Mouse (Mus musculus): Measurements from ENCODE around the gene Psenen.

- TF ChIP-seq POLR2A (IDR thresholded peaks at IDR 0.05; ENCODE audit: control insufficient read depth, extremely low read depth, insufficient read depth, low read length, poor library complexity) (no peak), CTCF (IDR thresholded peaks at IDR 0.05; ENCODE audit: borderline replicate concordance, control insufficient read depth, extremely low read depth, insufficient read depth, low read length, poor library complexity) (no peak)
Observed at GRCm38 (mm10) chr7:30564970-30565571, 1.6 kb upstream of the Psenen start, which contains the start of gene Igflr1.
